Mouse (Mus musculus) ES-Bruce4 (cell line): Measurements from ENCODE around the gene Tvp23a. TPM values are rescaled to one million over a fixed set of nuclear protein-coding genes. Genes with fewer than 3 reads are reported as not detected.

Experiments used
- H3K27ac ChIP-seq: 2 replicates; pipeline ENCODE4 v1.5.1; 2012; ENCODE audit warnings: low read length, inconsistent platforms; ENCODE audit not compliant: insufficient read depth
- H3K27me3 ChIP-seq: 2 replicates; pipeline ENCODE4 v1.6.1; 2012; ENCODE audit warnings: mild to moderate bottlenecking, low read length, inconsistent platforms; ENCODE audit not compliant: control insufficient read depth, poor library complexity, insufficient read depth, severe bottlenecking
- H3K36me3 ChIP-seq: 2 replicates; pipeline ENCODE4 v1.6.1; 2012; ENCODE audit warnings: inconsistent platforms, mild to moderate bottlenecking, low read length, moderate library complexity; ENCODE audit not compliant: control insufficient read depth, poor library complexity, insufficient read depth, severe bottlenecking
- H3K4me1 ChIP-seq: one replicate; pipeline ENCODE4 v1.8.1; 2011; ENCODE audit warnings: low read length; ENCODE audit not compliant: control insufficient read depth, insufficient read depth
- H3K4me3 ChIP-seq: 2 replicates; pipeline ENCODE4 v1.5.1; 2011; ENCODE audit warnings: low read depth, mild to moderate bottlenecking, low read length
- H3K9ac ChIP-seq: 2 replicates; pipeline ENCODE4 v1.6.1; 2012; ENCODE audit warnings: low read depth, mild to moderate bottlenecking, inconsistent platforms; ENCODE audit not compliant: poor library complexity, severe bottlenecking
- H3K9me3 ChIP-seq: replicated peaks from 2 replicates; pipeline ENCODE4 v1.6.1; 2012; ENCODE audit warnings: mild to moderate bottlenecking, low read length, inconsistent platforms; ENCODE audit not compliant: control insufficient read depth, poor library complexity, insufficient read depth, severe bottlenecking
- CTCF ChIP-seq: IDR thresholded peaks from one replicate; pipeline ENCODE4 v1.8.1; 2011; ENCODE audit warnings: low read depth, low read length
- EP300 ChIP-seq: IDR thresholded peaks from 2 replicates; pipeline ENCODE4 v1.6.1; 2011; ENCODE audit warnings: low read depth, low read length; ENCODE audit not compliant: insufficient read depth
- POLR2A ChIP-seq: IDR thresholded peaks from one replicate; pipeline ENCODE4 v1.8.1; 2011; ENCODE audit warnings: low read length; ENCODE audit not compliant: insufficient read depth
- polyA plus RNA-seq: library from polyadenylated mRNA; stranded (reverse); fragments of >200 nt; gene quantifications from 2 replicates; pipeline ENCODE4 v1.2.4, GENCODE M21; 2011; ENCODE audit warnings: low read depth; ENCODE audit not compliant: missing spikeins, insufficient read depth, insufficient read length

The Tvp23a gene
- polyA plus RNA-seq, 1 experiment: 1.8 TPM

DNA sequence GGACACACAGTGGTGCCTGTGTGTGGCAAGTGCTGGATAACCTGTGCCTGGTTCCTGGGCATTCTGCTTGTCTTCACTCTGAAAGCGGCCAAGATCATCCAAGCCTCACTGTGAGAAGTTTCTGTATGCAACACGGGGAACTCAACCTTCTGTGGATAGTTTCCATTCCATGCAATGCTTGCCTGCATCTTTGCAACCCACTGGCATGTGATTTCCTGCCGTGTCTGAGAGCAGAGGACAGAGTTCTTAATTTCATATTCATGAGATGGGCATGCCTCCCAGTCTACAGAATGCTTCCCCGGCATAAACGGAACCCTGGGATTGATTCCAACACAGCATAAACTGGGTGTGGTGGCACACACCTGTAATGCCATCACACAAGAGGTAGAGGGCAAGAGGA, 9.1 kb downstream of the Tvp23a start:
- Histone ChIP-seq H3K4me1 (no peaks in the 10 kb centered on the region), H3K4me3 (no peak overlapping the region), H3K36me3 (no peaks in the 10 kb centered on the region), H3K27ac (no peak overlapping the region), H3K27me3 (no peaks in the 10 kb centered on the region), H3K9ac (no peak overlapping the region), H3K9me3 (no peaks in the 10 kb centered on the region)
- TF ChIP-seq EP300: no peak
- no peak for TF ChIP-seq POLR2A
- no peak for TF ChIP-seq CTCF

DNA sequence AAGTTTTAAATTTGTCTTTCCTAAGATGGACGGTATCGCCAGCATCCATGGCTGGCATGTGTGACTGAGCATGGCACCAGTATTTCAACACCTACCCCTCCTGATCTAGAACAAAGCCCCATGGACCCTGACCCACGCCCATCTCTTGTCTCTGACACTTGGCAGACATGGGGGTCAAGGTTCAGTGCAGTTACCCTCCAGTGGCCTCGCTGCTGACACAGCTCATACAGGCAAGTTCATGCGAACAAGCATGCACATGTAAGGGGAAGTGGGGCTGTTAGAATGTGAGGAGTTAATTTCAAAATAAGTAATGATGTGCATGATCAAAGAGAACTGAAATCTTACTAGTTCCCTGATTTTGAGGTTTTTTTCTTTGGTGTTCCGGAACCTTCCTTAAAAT, 11.0 kb downstream of the Tvp23a start:
- Histone ChIP-seq H3K9me3 (no peaks in the 10 kb centered on the region), H3K9ac (no peak overlapping the region), H3K4me1 (no peaks in the 10 kb centered on the region), H3K36me3 (no peaks in the 10 kb centered on the region), H3K27me3 (no peaks in the 10 kb centered on the region), H3K27ac (no peak overlapping the region), H3K4me3 (no peak overlapping the region)
- no peak for TF ChIP-seq EP300
- no peak for TF ChIP-seq POLR2A
- no peak for TF ChIP-seq CTCF

DNA sequence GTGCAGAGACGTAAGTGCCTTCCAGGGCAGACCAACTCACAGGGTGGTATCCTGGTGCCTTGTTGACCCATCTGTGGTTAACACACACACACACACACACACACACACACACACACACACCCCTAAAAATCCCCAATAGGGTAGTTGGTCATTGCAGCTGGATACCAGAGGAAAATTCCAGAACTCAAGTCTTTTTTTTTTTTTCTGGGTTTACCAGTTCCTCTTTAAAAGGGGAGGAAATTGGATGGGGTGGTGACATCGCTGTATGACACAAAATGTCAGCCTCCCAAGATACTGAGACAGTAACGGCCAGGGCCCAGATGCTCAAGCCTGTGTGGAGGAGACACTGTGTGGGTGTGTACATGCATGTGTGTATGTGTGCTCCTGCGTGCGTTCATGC, 13.8 kb downstream of the Tvp23a start:
- no peak overlapping the region for H3K27ac ChIP-seq
- no peaks in the 10 kb centered on the region for H3K9me3 ChIP-seq
- H3K9ac ChIP-seq: no peak overlapping the region
- H3K27me3 ChIP-seq: no peaks in the 10 kb centered on the region
- no peak overlapping the region for H3K4me3 ChIP-seq
- H3K4me1 ChIP-seq: no peaks in the 10 kb centered on the region
- no peaks in the 10 kb centered on the region for H3K36me3 ChIP-seq
- TF ChIP-seq POLR2A (no peak), EP300 (no peak), CTCF (no peak)

DNA sequence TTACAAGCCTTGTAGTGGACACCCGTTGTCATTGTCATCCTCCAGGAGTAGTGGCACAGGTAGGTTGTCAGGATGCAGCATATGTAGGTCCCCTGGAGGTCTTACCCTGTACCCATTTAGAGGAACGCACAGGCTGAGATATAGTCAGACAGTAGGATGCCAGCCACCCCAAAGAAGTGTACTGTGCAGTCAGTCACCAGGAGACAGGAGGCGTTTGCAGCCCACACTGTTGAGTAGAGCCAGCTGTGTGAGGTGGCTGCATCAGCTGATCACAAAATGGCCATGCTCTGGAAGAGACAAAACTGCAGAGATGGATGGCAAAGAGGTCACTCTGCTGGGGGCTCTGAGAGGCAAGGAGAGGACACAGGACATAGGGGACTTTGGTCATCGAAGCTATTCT, 14.8 kb downstream of the Tvp23a start:
- no peak overlapping the region for H3K9ac ChIP-seq
- no peak for TF ChIP-seq CTCF
- no peak for TF ChIP-seq EP300
- no peak for TF ChIP-seq POLR2A
- H3K27ac ChIP-seq: no peak overlapping the region
- no peaks in the 10 kb centered on the region for H3K4me1 ChIP-seq
- H3K27me3 ChIP-seq: no peaks in the 10 kb centered on the region
- H3K9me3 ChIP-seq: no peaks in the 10 kb centered on the region
- H3K4me3 ChIP-seq: no peak overlapping the region
- no peaks in the 10 kb centered on the region for H3K36me3 ChIP-seq

DNA sequence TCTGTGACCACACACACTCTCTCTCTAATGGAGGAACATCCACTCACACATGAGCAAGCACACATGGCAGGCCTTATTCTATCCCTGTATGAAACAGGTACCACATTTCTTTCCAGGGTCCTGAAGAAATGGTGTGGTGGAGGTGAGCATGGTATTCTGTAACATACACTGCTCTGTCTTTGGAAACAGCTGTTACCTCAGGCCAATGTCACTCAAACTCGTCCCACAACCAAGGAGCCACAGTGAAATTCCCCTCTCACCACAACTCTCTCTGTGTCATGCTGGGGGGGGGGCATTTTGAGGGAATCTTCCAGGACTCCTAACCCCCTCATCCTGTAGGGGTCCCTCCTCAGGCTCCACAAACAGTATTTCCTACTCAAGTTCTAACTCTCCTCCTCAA, 15.3 kb downstream of the Tvp23a start:
- TF ChIP-seq POLR2A (no peak), CTCF (no peak), EP300 (no peak)
- no peak overlapping the region for H3K27ac ChIP-seq
- no peaks in the 10 kb centered on the region for H3K9me3 ChIP-seq

DNA sequence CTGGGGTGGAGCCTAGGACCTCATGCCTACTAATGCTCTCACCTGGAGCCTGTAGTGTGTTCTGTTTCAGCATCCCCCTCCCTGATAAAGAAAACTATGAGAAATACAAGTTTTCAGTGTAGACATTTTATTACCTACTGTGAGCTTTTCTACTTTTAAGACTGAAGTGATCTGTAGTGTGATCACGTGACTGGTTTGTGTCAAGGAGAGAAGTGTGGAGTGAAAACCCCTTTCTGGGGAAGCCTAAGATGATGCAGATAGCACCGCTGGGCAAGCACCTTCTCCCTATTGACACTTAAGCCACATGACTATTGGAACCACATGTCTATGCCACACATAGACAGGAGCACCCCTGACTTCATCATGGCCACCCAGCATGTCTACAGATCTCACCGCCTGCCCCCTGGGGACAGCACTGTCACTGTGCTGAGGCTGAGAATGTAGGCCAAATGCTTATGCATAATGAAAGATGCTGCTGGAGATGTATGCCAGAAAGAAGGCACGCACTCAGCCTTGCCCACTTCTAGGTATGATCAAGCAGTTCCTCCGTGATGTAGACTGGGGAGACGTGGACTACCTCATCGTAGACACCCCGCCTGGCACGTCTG, 26.6 kb downstream of the Tvp23a start:
- Histone ChIP-seq H3K4me3 (no peak overlapping the region), H3K9ac (no peak overlapping the region), H3K27ac (no peak overlapping the region), H3K4me1 (no peaks in the 10 kb centered on the region), H3K27me3 (no peaks in the 10 kb centered on the region), H3K36me3 (peaks cover 18% of the 10 kb centered on the region), H3K9me3 (no peaks in the 10 kb centered on the region)
- TF ChIP-seq POLR2A (no peak), CTCF (no peak), EP300 (no peak)

More for the DNA sequence above, 15.3 kb downstream of the Tvp23a start:
- no peaks in the 10 kb centered on the region for H3K4me1 ChIP-seq
- H3K4me3 ChIP-seq: no peak overlapping the region
- H3K36me3 ChIP-seq: no peaks in the 10 kb centered on the region
- H3K27me3 ChIP-seq: no peaks in the 10 kb centered on the region
- no peak overlapping the region for H3K9ac ChIP-seq
